Mouse (Mus musculus) lung, postnatal 0 days (tissue): Measurements from ENCODE around the gene Cycs. TPM values are rescaled to one million over a fixed set of nuclear protein-coding genes. Genes with fewer than 3 reads are reported as not detected.

ENCODE experiments used
- ATAC-seq: fragments of 200-750 bp; cut with Nextera tagmentation; 2 replicates; pipeline ENCODE4 v1.8.0; 2017; ENCODE audit warnings: moderate library complexity
- DNase-seq: peaks from one replicate; pipeline ENCODE4 v3.0.0-alpha.2; 2016; ENCODE audit warnings: low spot score
- H3K27ac ChIP-seq: fragments of 300-500 bp; sonication (generic); 2 replicates; pipeline ENCODE4 v1.5.1; 2014; ENCODE audit warnings: antibody characterized with exemption, mild to moderate bottlenecking, low read length, mixed read lengths
- H3K27me3 ChIP-seq: fragments of 300-500 bp; sonication (generic); replicated peaks from 2 replicates; pipeline ENCODE4 v1.6.1; 2014; ENCODE audit warnings: low read length, mixed read lengths; ENCODE audit not compliant: insufficient read depth
- H3K36me3 ChIP-seq: fragments of 300-500 bp; sonication (generic); 2 replicates; pipeline ENCODE4 v1.6.1; 2014; ENCODE audit warnings: low read length, mixed read lengths; ENCODE audit not compliant: insufficient read depth
- H3K4me1 ChIP-seq: fragments of 300-500 bp; sonication (generic); 2 replicates; pipeline ENCODE4 v1.6.1; 2014; ENCODE audit warnings: antibody characterized with exemption, low read depth, low read length, mixed read lengths; ENCODE audit not compliant: insufficient read depth
- H3K4me2 ChIP-seq: fragments of 300-500 bp; sonication (generic); replicated peaks from 2 replicates; pipeline ENCODE4 v1.6.1; 2014; ENCODE audit warnings: low read depth, mild to moderate bottlenecking, low read length, moderate library complexity, mixed read lengths
- H3K4me3 ChIP-seq: fragments of 300-500 bp; sonication (generic); 2 replicates; pipeline ENCODE4 v1.5.1; 2014; ENCODE audit warnings: low read depth, low read length
- H3K9ac ChIP-seq: fragments of 300-500 bp; sonication (generic); replicated peaks from 2 replicates; pipeline ENCODE4 v1.6.1; 2014; ENCODE audit warnings: low read depth, mild to moderate bottlenecking
- H3K9me3 ChIP-seq: fragments of 300-500 bp; sonication (generic); 2 replicates; pipeline ENCODE4 v1.6.1; 2016; ENCODE audit warnings: low read length, mixed read lengths
- CTCF ChIP-seq: IDR thresholded peaks from 2 replicates; pipeline ENCODE4 v1.5.1; 2016; ENCODE audit warnings: antibody characterized with exemption, mild to moderate bottlenecking
- EP300 ChIP-seq: IDR thresholded peaks from 2 replicates; pipeline ENCODE4 v1.6.1; 2016; ENCODE audit warnings: antibody characterized with exemption, mild to moderate bottlenecking, control low read depth
- WGBS: fragments of 180-500 bp; shearing (Covaris S2); extraction: QIAGEN DNeasy Blood & Tissue Kit; methylation state at CpG from one replicate; pipeline ENCODE4 v1.1.7; 2014; 5-methylcytosine and 5-hydroxymethylcytosine counted together
- polyA plus RNA-seq: library from polyadenylated mRNA; unstranded; fragments of >200 nt; fragmentation: Nextera tagmentation; extraction: Ambion mirVana; gene quantifications from 2 replicates; pipeline ENCODE4 v1.2.1, GENCODE M21; 2015

Cycs gene
- polyA plus RNA-seq, 1 experiment from 2014 or later = 39.3 TPM

DNA sequence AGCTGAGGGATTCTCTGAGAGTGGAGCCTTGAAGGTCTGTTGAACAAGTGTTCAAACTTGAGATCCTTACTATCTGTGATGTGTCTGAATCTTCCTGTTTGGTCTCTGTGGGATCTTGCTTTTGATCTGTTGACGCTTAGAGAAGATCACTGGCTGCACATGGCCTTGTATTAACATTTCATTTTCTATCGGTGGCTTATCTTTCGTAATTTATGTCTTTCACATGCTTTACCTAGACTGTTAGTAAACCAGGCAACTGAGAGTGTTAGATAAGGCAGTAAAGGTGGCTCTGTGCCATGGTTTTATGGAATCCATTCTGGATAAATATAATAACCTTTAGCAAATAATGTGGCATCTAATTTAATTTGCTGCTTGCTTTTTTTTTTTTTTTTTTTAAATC is 23.9 kb upstream of the Cycs start:
- no peak overlapping the region for H3K4me3 ChIP-seq
- WGBS = 71% methylated on average over 3 of the region's 3 CpGs

DNA sequence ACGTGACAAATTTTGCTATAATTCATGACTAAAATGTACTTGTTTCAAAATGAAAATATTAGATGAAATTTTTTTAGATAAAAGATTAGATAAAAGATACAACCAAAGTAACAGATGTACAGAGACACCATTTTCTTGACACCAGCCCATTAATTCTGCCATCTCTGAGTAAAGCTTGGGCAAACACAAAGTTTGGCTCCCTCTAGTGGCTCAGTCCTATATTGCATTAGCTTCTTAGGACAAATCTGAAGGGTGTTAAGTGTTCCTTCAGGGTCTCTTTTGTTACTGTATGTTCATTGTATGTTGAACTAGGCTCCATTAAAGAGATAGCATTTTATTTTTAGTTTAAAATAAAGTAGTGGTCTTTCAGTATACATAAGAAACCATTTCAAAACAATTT is 21.9 kb upstream of the Cycs start:
- WGBS = 96% methylated on average over 1 of the region's 1 CpGs

More for the DNA sequence above, 23.9 kb upstream of the Cycs start:
- H3K27ac ChIP-seq = no peak overlapping the region
- ATAC-seq (no peak), DNase-seq (no peak)
- no peak overlapping the region for H3K9ac ChIP-seq
- no peaks in the 10 kb centered on the region for H3K27me3 ChIP-seq
- no peaks in the 10 kb centered on the region for H3K4me1 ChIP-seq
- H3K9me3 ChIP-seq = no peaks in the 10 kb centered on the region
- H3K4me2 ChIP-seq = no peak overlapping the region
- TF ChIP-seq EP300 (no peak), CTCF (no peak)
- no peaks in the 10 kb centered on the region for H3K36me3 ChIP-seq

DNA sequence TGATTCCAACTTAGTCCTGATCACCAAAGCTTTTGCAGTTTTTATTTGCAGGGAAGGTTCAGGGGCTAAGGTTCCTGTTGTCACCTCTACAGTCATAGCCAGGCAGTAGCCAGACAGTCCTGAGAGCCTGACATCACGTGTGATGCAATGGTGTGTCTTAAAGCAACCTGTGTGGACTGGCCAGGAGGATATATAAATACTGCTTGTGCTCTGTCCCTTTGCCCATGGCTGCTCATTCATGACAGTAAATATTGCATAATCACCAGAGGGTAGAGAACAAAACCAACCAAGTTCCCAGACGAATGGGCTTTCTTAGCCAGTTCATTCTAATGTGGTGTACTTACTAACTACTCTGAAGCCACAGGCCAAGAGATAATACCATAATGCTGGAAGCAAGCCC is 21.1 kb upstream of the Cycs start:
- H3K4me1 ChIP-seq = no peaks in the 10 kb centered on the region
- H3K27me3 ChIP-seq = no peaks in the 10 kb centered on the region
- DNase-seq (no peak), ATAC-seq (no peak)
- no peak overlapping the region for H3K9ac ChIP-seq
- H3K4me3 ChIP-seq = no peak overlapping the region
- TF ChIP-seq EP300 = no peak
- H3K27ac ChIP-seq = no peak overlapping the region
- H3K36me3 ChIP-seq = no peaks in the 10 kb centered on the region
- no peaks in the 10 kb centered on the region for H3K9me3 ChIP-seq
- 70% methylated on average over 2 of the region's 2 CpGs for WGBS
- no peak overlapping the region for H3K4me2 ChIP-seq

More for the DNA sequence above, 21.9 kb upstream of the Cycs start:
- no peak overlapping the region for H3K9ac ChIP-seq
- no peak for ATAC-seq
- no peak for TF ChIP-seq EP300
- peak; percentile 84 for TF ChIP-seq CTCF
- H3K4me2 ChIP-seq = no peak overlapping the region
- no peak overlapping the region for H3K27ac ChIP-seq
- H3K4me3 ChIP-seq = no peak overlapping the region
- H3K9me3 ChIP-seq = no peaks in the 10 kb centered on the region
- peak; percentile 77 for DNase-seq
- H3K36me3 ChIP-seq = no peaks in the 10 kb centered on the region
- no peaks in the 10 kb centered on the region for H3K4me1 ChIP-seq
- no peaks in the 10 kb centered on the region for H3K27me3 ChIP-seq

DNA sequence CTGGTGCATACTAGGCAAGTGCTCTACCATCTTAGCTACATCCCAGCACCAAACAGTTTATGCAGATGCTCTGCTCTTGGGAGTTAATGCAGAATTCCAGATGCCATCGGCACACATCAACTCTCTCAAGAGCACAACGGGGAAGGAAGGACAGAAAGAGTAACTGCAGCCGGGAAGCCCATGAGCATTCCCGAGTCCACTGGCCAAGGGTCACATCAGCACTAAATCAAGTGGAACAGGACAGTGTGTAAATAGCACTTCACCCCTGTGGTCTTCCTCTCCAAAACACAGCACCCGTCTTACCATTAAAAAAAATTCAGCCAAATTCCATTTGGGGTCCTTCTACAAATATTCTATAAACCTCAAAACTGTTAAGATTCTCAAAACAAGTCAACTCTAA is 20.0 kb upstream of the Cycs start:
- no peak overlapping the region for H3K4me2 ChIP-seq
- no peak for TF ChIP-seq EP300
- TF ChIP-seq CTCF = no peak
- H3K9me3 ChIP-seq = no peaks in the 10 kb centered on the region
- DNase-seq (no peak), ATAC-seq (no peak)
- H3K36me3 ChIP-seq = no peaks in the 10 kb centered on the region
- no peaks in the 10 kb centered on the region for H3K4me1 ChIP-seq
- H3K9ac ChIP-seq = no peak overlapping the region
- H3K4me3 ChIP-seq = no peak overlapping the region
- no peak overlapping the region for H3K27ac ChIP-seq
- no peaks in the 10 kb centered on the region for H3K27me3 ChIP-seq
- WGBS = 33% methylated on average over 5 of the region's 5 CpGs

DNA sequence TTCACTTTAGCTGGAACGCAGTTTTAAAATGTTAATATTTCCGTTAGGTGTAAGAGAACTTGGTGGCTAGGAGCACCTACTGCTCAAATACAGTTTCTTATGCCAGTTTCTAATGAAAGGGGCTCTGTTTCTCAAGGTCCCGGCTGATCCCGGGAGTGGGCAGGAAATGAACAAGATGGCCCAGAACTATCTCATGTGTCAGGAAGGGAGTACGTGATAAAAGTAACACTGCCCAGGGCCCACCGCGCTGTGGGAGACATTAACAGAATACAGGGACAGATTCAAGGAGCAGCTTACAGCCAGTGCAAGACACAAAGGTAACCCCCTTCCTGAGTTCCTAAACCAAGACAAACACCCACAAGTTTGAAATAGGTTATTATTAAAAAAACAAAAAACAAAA is 19.4 kb upstream of the Cycs start:
- H3K4me2 ChIP-seq = no peak overlapping the region
- TF ChIP-seq CTCF (no peak), EP300 (no peak)
- no peak overlapping the region for H3K9ac ChIP-seq
- H3K36me3 ChIP-seq = no peaks in the 10 kb centered on the region
- WGBS = 51% methylated on average over 7 of the region's 7 CpGs
- H3K4me1 ChIP-seq = no peaks in the 10 kb centered on the region
- DNase-seq = no peak
- H3K27me3 ChIP-seq = no peaks in the 10 kb centered on the region
- no peak overlapping the region for H3K27ac ChIP-seq
- H3K9me3 ChIP-seq = no peaks in the 10 kb centered on the region
- no peak for ATAC-seq
- no peak overlapping the region for H3K4me3 ChIP-seq

DNA sequence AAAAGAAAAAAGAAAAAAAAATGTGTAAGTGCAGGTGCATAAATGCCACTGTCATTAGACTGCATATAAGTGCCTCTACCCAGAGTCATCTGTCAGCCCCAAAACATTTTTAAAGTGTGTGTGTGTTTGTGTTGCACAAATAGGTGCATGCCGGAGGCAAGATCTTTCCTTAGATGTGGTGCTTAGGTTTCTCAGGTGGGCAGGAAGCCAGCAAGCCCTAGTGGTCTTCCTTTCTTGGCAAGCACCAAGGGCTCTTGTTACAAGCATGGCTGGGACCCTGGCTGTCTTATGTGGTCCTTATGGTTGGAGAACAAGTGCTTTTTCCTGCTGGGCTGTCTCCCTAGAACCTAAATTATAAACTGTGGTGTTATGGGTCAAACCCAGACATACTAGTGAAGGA is 5.3 kb upstream of the Cycs start:
- Histone ChIP-seq H3K27ac (no peak overlapping the region), H3K4me1 (no peaks in the 10 kb centered on the region), H3K9me3 (no peaks in the 10 kb centered on the region), H3K36me3 (no peaks in the 10 kb centered on the region), H3K27me3 (no peaks in the 10 kb centered on the region), H3K9ac (no peak overlapping the region), H3K4me2 (no peak overlapping the region), H3K4me3 (no peak overlapping the region)
- DNase-seq = no peak
- TF ChIP-seq CTCF (no peak), EP300 (no peak)
- no peak for ATAC-seq
- WGBS = 78% methylated on average over 1 of the region's 1 CpGs

DNA sequence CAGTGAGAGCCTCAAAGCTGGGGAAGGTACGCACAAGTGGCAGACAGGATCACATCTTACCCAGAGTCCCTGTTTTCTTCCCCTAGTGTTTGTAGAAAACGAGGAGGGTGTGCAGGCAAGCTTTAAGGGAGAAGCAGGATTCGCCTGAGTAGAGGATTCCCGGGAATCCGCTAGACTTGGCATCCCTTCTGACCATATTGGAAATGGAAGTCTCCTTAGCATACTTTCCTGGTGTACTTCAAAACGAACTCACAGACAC is 588 bp upstream of the Cycs start:
- H3K9me3 ChIP-seq = no peaks in the 10 kb centered on the region
- H3K4me3 ChIP-seq = peak overlapping the region; percentile 56
- no peak for ATAC-seq
- WGBS = 8% methylated on average over 6 of the region's 6 CpGs
- peaks cover 4% of the 10 kb centered on the region; the same call in 1 of the 2 replicates for H3K4me1 ChIP-seq
- no peak for TF ChIP-seq CTCF
- TF ChIP-seq EP300 = no peak
- peak overlapping the region; percentile 72 for H3K4me2 ChIP-seq
- H3K36me3 ChIP-seq = no peaks in the 10 kb centered on the region
- DNase-seq = no peak
- H3K27me3 ChIP-seq = no peaks in the 10 kb centered on the region
- peak overlapping the region; percentile 86 for H3K27ac ChIP-seq
- H3K9ac ChIP-seq = peak overlapping the region; percentile 77
